Mouse (Mus musculus): ENCODE results near the gene Olfr601.
"Not testable (repeated sequence)": the region's sequence is repeated elsewhere in the genome, so short reads cannot be mapped to it uniquely, and the experiment has no call there.

Olfr601 gene

GRCm38 (mm10) chr7:103362555-103362954 lies at the start of gene Olfr601:
Olfr601 (minus strand) TSS chr7:103362655.
- no peak for DNase-seq

DNA sequence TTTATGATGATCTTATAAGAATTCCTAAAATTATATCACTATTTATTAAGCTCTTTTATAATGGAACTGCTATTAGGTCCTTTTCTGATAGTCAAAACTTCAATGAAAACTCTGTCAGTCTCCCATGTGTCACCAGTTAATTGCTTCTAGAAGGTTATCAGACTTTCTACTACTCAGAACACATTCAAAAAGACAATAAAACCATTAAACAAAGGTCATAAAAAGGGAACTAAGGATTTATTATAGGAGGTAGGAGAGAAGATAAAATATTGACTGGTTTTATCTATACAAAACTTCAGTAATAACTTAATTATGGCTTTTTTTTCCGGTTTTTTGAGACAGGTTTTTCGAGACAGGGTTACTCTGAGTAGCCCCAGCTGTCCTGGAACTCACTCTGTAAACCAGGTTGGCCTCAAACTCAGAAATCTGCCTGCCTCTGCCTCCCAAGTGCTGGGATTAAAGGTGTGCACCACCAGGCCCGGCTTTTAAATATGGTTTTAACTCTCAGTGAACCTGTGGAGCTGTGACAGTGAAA lies 44.1 kb upstream of the Olfr601 start:
- DNase-seq: not testable (repeated sequence)

- no peak for DNase-seq
These were observed 36.5 kb upstream of the Olfr601 start for GRCm38 (mm10) chr7:103398981-103399380.

- no peak for DNase-seq
These were observed 35.3 kb upstream of the Olfr601 start for GRCm38 (mm10) chr7:103397758-103398157.

GRCm38 (mm10) chr7:103386077-103386476 lies 23.6 kb upstream of the Olfr601 start, which contains the start of gene Olfr603:
Olfr603 (minus strand) TSS chr7:103386177.
- no peak for DNase-seq

DNA sequence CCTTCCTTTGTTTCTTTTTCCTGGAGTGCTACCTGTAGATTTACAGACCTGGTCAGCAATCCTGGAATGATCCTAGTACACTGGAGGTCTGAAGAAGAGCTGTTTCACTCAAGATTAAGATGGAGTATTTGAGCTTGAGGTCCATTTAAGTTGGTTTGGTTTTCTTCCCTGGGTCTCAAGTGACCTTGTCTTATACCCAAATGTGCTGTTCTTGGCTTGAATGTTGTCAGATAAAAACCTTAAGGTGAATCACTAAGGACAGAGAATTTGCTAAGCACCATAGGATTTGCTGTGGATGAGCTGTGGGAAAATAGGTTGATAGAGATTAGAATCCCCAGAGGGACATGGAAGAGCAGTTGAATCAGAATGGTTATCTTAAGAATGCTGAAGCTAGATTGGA lies 12.9 kb downstream of the Olfr601 start, which contains the start of gene Olfr600:
Gene Olfr600, minus strand, starts transcription at position 101 of the 400 bp plus-strand sequence.
- no peak for DNase-seq

DNA sequence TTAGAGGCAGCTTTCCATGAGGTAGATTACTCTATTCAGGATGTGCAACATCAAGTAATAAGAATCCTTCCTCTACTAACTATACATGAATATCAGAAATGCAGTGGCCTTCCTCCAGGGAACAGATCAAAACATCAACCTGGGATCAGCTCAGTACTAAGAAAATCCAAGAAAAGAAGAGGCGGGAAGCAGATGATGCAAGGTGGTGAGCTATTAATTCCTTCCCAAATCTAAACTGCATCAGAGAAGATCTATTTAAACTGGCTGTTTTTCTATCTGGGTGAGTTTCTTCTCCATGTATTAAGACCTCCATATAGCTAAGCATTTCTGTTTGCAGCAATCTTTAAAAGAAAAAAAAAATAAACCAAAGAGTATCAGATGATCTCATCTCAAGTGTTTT lies 26.8 kb downstream of the Olfr601 start, which contains the start of gene Olfr599:
Gene Olfr599, plus strand, starts transcription at position 301 of the 400 bp plus-strand sequence.
- DNase-seq: no peak

GRCm38 (mm10) chr7:103323268-103323667 lies 39.2 kb downstream of the Olfr601 start, which contains the start of gene Olfr598:
Olfr598 (plus strand) TSS chr7:103323568.
- no peak for DNase-seq

DNA sequence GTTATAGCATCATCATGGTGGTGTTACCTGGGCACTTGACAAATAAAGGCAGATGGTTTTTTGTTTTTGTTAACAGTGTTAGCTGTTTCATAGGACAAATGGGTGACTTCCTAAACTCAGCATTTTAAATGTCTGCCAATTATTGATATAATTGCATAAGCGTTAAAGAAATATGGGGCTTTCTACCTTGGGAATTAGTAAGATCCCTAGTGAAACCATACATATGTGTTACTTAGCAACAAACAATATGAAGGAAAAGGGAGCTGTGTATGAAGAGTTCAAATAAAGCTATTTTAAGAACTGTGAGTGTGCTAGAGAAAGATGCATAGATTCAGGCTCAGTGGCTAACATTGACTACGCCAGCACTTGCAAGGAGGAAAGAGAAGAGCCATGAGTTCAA lies 46.4 kb downstream of the Olfr601 start, which contains the start of gene Olfr597:
Gene Olfr597, plus strand, starts transcription at position 301 of the 400 bp plus-strand sequence.
- not testable (repeated sequence) for DNase-seq

All from thymus, postnatal 25 days (tissue).